Mouse (Mus musculus) G1E (cell line): Measurements from ENCODE around the gene Cyp2t4.

Experiments
- CTCF ChIP-seq: IDR thresholded peaks from 2 replicates; pipeline ENCODE4 v1.5.1; 2012; ENCODE audit warnings: low read depth, low read length, inconsistent platforms, mixed read lengths
- GATA1 ChIP-seq: IDR thresholded peaks from 2 replicates; pipeline ENCODE4 v1.6.1; 2012; ENCODE audit warnings: borderline replicate concordance, low read length, inconsistent platforms, mixed read lengths

GRCm38 (mm10) chr7:27180036-27180435, 26.5 kb downstream of the Cyp2t4 start:
- TF ChIP-seq GATA1 (no peak), CTCF (no peak)
